Mouse (Mus musculus) embryo, embryonic 11.5 days (tissue): ENCODE data around the gene Rhod.

ENCODE experiments used
- DNase-seq: peaks from one replicate; pipeline ENCODE4 v3.0.0-alpha.2; 2012; ENCODE audit warnings: low read depth, low spot score

Rhod gene

DNA sequence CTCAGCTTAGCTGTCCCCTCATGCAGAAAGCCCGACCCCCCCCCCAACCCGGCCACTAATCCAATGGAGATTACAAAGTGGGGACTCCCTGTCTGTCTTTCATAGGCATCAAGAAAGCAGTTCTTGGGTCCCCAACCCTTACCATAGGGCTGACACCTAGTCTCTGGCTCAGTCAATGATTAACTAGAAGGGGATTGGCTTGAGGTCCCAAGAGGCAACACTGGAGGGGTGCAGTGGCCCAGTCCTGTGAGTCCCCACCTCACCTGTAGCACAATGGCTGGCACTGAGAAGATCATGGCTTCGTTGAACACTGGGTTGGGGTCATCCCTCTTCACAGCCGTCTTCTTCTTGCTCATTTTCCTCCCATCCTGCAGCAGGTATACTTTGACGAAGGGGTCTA lies 11.4 kb upstream of the Rhod start:
- no peak for DNase-seq

DNA sequence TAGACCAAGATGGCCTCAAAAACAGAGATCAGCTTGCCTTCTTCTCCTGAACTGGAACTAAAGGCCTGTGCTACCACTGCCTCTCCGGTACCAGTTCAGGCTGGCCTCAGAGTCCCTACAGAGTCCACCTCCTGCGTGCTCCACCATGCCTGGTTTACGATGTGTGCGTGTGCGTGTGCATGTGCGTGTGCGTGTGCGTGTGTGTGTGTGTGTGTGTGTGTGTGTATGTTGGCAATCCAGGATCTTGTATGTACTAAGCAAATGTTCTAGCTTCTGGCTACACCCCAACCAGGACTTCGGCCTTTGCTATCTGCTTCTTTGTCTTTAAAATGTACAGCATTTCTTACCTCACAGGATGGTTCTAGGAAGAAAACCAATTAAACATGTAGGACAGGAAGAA lies 10.0 kb upstream of the Rhod start:
- DNase-seq = no peak

DNA sequence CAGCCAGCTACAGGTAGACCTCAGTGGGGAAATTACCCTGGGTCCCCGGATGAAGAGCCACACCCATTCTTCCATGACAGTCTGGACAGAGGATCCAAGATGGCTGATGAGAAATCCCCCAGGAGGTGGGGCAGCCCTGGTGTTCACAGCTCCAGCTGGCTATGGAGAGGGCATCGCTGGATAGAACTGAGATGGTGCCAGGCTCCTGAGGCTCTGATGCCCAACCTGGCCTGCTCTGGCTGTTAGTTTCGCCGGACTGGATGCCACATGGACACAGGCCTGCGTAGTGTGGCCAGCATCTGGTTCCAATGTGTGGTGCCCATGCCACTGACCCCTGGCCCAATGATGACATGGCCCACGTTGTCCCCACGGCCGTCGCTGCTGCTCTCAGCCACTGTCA lies 8.2 kb upstream of the Rhod start:
- no peak for DNase-seq

DNA sequence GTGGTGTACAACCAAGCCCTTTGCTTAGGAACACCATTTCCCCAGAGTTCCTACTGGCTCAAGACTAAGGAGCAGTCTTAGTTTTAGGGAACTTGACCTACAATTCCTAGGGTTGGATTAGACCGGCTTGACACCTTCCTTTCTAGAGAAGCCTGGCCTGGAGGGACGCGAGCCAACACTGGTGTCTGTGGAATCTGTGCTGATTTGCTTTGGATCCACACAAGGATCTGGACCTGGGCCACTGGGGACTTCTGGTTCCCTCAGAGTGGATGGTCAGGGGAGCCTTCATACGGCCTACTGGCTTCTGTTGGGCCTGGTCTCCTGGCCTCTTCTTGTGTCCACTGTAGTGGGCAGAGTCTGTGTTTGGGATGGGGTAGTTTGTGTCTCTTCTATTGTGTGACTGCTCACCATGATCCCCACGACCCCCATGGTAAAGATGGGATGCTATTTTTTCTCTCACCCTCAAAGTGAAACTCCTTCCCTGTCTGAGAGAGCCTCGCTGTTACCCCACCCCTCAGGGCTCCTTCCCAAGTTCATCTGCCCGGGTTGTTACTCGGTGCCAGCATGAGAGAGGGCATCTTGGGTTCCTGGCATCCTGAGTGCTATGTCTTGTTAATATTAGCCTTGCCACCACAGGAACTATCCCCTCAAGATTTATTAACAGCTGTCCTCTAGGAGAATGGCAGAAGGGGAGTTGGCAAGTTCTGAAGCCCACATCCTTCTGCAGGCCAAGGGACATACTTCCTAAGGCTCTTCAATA lies 7.6 kb upstream of the Rhod start:
- no peak for DNase-seq

DNA sequence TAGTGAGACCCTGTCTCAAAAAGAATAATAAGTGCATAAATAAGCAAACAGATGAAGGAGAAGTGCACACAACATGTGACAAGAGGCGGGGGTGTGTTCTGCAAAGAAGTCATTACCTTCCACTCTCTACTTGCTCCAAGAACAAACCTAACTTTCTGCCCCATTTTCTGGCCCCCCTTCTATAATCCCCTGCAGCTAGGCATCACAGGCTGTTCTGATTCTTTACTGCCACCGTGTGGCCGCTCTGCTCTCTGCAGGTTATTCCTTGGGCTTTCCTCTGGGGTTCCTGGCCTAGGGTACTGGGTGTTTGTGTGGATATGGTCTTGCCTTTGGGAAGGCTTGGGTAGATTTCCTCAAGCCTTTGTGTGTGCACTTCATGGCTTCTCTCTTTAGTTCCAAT lies 3.2 kb upstream of the Rhod start:
- peak; percentile 61 for DNase-seq

DNA sequence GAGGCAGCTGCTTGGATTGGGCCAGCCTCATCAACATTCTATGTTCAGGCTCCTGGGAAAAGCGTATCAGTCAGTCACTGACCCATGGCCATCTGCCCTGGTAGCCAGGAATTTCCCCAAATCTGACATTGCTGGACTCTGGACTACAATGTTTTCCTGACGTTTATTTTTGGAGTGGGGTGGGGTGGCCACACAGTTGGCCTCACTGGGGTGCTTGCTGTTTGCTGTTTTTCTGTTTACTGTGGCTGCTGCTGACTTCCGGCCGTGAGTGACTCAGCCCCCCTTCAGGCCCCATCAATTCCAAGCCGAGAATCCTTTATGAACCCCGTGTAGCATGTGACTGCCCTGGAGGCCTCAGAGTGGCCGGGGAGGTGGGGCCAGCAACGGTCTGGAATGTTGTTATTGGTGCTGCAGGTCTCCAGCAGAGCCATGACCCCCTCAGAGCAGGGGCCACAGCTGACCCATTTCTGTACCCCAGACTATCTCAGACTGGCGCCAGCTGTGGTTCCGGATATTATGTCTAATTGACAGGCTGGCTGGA lies 2.5 kb upstream of the Rhod start:
- DNase-seq = no peak

DNA sequence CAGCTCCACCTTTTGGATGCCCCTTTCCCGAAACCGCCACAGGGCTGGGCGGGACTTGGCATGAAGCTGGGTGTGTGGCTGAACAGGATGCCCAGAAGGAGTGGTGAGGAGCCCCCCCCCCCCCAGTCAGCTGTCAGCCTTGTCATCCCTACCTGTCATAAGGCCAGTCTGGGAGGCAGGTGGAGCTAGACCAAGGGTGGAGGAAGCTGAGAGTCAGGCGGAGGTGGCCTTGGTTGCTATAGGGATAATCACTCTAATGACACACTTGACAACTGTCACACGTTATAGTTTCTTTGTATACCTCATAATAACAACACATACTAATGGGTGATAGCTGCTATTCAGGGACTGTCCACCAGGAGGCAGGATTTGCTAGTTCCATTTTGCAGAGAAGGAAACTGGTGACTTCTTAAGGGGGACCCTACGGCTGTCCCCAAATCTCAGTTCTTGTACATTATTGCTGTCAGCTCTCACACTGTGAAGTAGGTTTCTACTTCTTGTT lies 1.9 kb upstream of the Rhod start:
- DNase-seq = no peak

DNA sequence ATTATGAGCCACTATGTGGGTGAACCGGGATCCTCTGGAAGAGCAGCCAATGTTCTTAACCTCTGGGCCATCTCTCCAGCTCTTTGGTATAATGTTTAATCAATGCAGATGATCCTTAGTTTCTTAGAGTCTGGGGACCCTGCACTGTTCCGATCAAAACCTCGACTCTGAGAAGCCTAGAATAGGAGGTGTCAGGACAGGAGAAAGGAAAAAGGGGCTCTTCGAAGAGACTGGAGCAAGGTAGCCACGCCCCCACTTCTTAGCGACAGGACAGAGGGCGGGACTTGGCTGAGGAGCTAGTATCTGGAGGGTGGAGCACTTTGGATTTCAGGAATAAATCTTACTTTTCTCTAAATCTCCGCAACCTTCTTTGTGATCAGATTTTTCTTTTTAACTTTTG lies 990 bp upstream of the Rhod start:
- DNase-seq = no peak

DNA sequence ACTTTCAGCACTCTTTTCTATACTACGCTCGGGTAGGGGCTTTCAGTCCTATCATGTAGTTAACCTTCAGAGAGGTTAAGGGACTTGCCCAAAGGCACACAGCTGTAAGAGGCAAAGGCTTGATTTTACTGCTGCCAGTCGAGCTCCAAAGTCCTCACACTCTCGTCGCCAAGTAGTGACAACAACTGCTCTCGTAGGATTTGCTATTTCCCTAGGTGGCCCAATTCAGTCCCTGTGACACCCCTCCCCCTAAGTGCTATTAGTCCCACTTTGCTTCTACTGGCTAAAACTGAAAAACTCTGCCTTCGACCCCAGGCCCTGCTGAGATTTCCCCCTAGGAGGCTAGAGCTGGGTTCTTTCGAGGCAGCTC lies 456 bp downstream of the Rhod start:
- DNase-seq = no peak

DNA sequence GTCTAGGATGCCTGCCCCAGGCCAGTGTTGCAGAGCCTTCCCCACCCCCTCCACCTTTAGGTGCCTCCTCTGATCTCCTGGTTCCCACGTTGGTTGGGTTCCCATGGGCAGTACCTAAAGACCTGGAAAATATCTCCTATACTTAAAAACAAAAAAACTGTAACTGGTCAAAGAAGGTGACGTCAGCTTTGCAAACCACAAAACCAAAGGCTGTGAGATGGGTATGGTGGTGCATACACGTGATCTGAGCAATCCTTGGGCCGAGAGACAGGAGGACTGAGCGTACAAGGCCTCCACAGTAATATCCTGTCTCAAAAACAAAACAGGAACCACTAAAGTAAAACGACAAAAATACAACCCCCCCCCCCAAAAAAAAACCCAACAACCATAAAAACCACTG lies 1.3 kb downstream of the Rhod start:
- no peak for DNase-seq

DNA sequence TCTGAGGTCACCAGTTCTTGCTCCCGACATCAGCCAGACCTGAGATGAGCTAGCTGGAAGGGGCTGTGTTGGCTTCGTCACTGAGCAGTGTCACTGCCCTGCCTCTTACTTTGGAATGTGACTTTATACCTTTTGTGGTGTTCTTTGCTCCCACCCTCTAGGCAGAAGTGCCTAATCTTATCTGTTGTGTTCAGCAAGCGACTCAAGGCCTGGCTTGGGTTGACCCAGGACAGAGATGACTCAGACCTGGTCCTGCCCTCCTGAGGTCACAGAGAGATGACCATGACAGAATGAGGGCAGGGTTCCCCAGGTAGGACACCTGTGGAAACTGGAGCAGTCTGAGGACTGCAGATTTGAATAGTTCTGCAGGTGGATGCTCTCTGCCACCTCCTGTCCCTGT lies 3.0 kb downstream of the Rhod start:
- no peak for DNase-seq

DNA sequence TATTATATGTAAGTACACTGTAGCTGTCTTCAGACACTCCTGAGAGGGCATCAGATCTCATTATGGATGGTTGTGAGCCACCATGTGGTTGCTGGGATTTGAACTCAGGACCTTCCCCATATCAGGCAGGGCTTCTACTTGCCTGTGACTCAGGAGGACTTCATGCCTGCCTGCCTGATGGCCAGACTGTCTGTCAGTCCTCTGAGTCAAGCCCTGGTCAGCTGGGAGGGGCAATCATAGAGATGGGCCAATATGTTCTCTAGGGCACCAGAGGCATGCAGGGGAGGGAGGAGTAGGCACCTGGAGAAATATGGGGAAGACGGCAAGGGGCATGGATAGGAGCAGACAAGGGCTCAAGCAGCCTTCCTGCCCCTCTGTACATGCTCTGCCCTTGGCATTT lies 4.2 kb downstream of the Rhod start:
- no peak for DNase-seq

DNA sequence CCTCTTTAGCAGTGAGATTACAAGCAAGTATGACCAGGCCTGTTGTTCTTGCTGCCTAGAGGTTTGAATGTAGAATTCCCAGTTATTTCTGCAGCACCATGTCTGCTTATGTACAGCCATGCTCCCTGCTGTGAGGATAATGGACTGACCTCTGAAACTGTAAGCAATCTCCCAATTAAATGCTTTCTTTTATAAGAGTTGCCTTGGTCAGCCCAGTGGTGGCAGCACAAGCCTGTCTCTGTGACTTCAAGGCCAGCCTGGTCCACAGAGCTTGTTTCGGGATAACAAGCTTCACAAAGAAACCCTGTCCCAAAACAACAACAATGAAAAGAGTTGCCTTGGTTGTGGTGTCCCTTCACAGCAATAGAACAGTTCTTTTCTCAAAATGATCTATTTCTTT lies 5.5 kb downstream of the Rhod start:
- DNase-seq = no peak

DNA sequence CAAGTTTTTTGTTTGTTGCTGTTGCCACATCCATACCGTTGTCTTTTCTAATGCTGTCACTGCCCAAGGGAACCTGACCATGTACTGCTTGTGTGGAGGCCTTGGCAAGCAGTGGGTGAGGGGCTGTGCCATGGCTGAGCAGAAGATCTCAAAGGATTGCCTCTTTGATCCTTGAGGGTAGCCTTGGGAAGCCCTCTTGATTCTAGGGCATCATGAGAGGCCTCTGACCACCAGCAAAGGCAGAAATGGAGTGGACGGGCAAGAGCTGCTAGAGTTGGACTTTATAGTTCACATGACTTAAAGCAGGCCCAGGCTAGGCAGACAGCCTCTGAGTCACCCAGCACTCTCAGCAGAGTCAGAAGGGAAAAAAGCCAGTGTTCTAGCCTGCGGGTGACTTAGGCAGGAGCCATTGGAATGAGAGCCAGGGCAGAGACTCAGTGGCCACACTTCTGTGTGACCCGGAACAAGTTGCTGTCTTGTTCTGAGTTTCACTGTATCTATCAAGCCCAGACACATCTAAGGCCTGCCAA lies 9.1 kb downstream of the Rhod start:
- no peak for DNase-seq

DNA sequence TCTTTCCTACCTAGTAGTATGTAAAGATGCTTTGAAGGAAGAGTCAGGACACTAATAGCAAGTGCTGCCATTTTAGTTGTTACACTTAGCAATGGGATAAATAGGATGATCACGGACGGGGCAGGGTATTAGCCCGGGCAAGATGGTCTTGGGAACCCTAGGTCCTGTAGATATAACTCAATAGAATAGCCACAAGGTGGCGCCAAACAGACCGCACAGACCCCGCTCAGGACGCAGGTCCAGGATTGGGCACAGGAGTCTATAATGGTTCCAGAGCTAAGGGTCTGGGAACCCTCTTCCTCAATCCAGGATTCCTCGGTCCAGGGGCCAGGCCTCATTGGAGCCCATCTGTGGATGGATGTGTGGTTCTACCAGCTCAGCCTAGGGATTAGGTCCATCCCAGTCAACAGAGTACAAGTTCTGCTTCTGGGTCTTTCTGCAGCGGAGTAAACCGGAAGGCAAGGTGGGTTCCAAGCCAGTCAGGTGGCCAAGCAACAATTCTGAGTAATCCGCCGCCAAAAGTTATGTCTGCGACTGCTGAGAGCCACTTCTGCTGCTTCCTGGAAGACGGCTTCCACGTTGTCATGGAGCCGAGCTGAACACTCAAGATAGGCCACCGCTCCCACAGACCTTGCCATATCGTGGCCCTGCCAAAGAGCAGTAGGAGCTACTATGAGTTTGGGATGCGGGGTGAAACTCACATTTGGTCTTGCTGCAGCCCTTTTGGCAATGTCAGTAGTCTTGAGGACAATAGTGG lies 13.4 kb downstream of the Rhod start:
- DNase-seq = no peak

DNA sequence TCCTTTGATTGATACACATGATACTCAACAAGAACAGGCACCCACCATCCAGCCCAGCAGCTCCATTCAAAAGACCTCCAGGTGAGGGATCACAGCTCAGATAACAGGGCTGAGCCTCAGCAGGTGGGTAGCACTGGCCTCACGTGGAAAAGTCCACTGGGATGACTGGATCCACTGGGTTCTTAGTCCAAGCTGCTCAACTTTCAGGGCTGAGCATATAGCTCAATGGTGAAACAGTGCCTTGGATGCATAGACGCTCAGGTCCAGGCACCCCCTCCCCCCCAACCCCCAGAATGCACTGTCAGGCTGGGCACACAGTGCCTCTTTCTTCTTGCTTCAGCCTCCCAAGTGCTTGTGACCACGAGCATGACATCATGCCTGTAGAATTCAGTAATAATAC lies 16.2 kb downstream of the Rhod start:
- no peak for DNase-seq

DNA sequence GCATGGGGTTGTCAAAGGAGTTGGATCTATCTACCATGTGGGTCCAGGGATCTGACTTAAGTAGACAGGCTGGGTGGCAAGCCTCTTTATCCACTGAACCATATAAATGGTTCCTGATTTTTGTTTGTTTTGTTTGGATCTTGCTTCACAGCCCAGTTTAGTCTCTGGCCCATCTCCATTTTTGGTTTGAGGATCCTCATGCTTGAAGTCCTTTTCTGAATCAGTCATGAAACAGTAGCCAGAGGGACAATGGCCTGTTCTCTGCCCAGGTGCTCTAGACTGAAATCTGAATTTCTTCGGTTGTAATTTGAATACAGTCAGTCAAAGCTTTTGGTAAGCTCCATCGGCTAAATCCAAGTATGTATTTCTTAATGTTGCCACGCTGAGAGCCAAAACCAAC lies 16.7 kb downstream of the Rhod start:
- no peak for DNase-seq

DNA sequence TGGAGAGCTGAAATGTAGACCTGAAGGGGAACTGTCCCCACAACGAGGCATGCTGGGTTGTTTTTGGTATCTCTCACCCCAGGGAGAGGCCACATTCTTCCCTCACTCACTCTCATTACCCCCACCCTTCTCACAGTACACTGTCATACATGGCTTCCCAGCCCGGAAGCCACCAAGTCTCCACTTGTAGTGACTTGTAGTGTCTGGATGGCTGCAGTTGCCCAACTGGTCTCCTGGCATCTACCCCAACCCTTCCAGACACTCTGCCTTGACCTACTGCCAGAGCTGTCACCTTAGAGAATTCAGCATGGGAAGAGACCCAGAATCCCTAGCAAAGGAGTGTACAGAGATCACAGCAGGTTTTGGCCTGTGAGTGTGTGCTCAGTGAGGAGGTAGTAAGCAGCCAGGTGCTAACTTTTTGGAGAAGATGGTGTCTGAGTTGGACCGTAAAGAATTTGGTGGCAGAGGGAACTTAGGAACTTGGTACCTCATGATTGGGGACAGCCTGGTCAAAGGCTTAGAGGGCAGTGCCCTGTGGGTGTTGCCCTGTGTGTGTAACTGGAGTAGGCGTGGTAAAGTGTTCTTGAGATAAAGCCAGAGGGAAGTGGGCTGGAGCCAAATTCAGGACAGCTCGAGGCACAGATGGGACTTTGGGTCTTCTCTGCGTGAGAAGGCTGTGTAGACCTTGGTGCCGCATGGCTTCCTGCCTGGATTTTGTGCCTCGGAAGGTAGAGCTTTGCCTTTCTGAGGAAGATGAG lies 18.9 kb downstream of the Rhod start:
- no peak for DNase-seq

DNA sequence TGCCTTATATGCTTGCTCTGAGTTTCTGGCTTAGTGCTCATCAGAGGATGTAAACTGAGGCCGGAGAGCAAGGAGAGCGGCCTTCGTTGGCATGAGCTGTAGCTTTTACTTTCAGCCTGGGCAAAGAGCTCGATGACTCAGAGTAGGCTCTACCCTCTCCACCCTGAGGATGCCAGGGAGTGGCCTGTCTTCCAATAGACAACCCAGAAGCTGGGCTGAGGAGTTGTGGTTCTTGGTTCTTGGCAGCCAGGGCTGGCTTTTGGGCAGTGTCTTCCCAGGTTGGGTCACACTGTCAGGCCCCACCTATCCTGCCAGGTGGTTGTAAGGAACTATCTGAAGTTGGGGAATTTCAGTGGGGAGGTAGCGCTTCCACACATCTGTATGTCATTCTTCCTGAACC lies 19.5 kb downstream of the Rhod start:
- DNase-seq = no peak

DNA sequence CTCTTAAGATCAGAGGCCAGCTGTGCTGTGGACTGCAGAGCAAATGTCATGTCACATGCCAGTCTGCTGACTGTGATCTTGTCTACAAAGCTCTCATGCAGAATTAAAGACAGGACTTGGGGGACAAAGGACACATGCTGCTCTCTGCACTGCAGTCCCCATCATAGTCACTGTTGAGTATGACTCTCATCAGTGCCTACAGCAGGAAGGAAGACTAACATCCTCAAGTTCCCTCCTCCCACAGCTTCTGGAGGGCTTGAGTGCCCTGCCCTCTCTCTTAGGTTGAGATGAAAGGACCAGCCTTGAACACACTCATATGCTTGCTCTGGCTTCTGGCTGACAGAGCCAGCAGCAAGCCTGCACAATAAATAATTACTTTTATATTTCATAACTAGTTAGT lies 21.5 kb downstream of the Rhod start:
- no peak for DNase-seq

DNA sequence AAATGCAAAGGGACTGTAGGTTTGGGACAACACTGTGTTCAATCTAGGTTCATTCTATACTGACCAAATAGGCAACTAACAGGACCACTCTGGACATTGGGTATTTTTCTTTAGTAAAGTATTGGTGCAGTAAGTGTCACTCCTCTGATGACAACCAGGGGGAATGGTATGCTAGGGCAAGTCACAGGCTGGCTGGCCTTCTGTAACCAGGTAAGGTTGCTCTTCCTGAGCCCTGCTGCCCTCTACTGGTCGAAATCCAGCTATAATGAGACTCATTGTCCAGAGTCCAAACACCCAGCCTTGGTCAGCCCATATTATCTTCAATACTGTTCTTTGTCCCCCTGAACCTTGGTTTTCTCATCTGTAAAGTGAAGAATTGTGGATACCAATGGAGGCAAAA lies 22.0 kb downstream of the Rhod start:
- DNase-seq = no peak

DNA sequence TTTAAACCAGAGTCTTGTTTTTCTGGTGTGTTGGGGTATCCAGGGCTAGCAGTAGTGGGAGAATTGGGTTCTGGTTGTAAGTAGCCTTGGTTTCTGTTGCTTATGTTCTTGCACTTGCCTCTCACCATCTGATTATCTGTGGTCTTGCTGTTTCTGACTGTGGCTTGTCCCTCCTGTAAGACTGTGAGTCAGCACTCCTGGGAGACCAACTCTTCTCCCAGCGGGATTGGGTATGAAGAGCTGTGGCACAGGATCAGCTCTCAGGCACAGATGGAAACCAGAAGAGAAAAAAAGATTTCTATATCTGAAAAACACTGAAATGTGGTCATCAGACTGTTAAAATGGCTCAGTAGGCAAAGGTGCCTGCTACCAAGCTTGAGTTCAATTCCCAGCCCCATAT lies 24.6 kb downstream of the Rhod start:
- DNase-seq = no peak
